Mouse (Mus musculus) thymus, postnatal 0 days (tissue): ENCODE data around the gene Ap1m1. TPM values are rescaled to one million over a fixed set of nuclear protein-coding genes. Genes with fewer than 3 reads are reported as not detected.
A peak's percentile ranks its signal among the peaks of the same experiment; 100 is the strongest.

Source experiments
- DNase-seq: peaks from one replicate; pipeline ENCODE4 v3.0.0-alpha.2; 2015; ENCODE audit warnings: low spot score
- polyA plus RNA-seq: library from polyadenylated mRNA; unstranded; fragments of >200 nt; fragmentation: Nextera tagmentation; extraction: Ambion mirVana; gene quantifications from 2 replicates; pipeline ENCODE4 v1.2.1, GENCODE M21; 2015

Gene Ap1m1
- 133 and 135 TPM in 2 replicates for polyA plus RNA-seq

- DNase-seq, result peak; percentile 99
Observed at GRCm38 (mm10) chr8:72239499-72240402, at the start of gene Ap1m1. Gene Ap1m1 (plus strand): TSS chr8:72240018.

DNA sequence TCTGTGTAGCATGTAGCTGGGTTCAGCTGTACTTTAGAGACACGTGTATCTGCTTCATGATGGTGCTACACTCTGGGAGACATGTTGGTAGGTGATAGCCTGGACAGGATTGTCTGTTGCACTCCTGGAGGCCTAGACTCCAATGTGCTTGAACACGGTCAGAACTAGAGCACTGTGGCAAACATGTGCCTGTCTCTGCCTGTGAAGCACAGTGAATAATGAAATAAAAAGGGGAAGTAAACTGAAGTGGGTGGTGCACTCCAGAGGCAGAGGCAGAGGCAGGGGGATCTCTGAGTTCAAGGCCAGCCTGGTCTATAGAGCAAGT lies 49.6 kb upstream of the Ap1m1 start:
- DNase-seq, result no peak

DNA sequence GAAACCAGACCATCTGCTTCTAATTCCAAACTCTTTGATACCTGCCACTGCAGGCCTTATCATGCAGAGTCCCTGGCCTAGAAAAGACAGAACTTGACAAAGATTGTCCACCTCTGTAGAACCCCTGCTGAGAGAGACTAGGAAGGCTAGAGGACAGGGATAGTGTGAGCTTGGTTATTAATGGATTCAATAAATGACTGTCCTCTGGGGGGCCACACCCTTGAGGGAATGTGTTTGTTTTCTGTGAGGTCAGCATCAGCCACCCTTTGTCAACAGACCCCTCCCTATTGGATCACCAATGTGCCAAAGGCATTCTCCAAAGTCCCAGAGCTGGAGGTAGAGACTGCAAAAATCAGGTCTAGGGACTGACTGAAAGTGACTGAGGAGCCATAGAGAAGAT lies 47.8 kb upstream of the Ap1m1 start:
- no peak for DNase-seq

- no peak for DNase-seq
Observed at GRCm38 (mm10) chr8:72197997-72198396, 41.8 kb upstream of the Ap1m1 start.

DNA sequence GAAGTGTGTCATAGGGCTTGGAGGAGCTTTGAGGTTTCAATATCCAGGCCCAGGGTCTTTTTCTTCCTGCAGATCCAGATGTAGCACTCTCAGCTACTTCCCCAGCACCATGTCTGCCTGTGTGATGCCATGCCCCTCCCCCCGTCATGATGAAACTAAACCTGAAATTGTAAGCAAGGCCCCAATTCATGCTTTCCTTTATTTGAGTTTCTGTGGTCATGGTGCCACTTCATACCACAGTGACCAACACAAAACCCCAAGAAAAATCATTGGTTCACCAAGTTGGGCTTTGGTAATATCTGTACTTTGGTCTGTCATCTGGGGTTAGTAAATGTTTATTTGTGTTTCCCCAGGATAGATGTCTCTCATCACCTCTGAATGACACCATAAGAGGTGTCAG lies 31.2 kb upstream of the Ap1m1 start:
- no peak for DNase-seq

DNA sequence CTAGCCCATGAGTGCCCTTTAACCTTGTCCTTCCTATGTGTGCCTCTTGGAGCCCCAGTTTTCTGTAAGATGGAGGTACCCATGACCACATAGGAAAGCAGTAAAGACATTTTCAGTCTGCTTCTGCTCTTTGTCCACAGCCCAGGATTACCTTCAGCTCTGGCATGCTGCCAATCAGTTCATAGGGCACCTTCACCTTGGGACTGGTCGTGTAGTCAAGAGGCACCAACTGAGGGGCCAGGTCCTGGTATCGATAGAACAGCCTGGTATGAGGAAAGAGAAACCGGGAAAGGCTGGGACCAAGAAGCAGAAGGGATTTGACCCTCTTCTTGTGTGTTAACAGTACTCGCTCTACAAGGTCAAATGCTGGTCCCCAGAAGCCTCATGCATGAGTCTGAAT lies 29.6 kb upstream of the Ap1m1 start:
- no peak for DNase-seq

DNA sequence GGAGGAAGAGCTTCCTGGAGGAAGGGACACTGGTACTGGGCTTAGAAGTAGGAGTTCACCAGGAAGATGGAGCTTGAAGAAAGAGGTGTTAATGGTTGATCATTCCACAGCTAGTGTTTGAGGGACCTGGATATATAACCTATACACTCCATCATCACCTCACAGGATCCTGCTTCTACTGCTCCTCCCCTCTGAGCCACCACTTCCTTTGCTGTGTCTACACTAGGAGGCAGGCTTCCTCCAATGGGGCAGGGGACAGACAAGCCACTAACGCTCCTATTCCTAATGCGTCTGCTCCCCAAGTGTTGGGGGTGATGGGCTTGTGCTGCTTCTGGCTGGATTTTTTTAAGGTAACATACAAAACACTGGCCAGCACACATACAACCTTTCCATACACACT lies 29.1 kb upstream of the Ap1m1 start:
- DNase-seq, result no peak

GRCm38 (mm10) chr8:72211846-72212245 lies 28.0 kb upstream of the Ap1m1 start:
- DNase-seq, result no peak

GRCm38 (mm10) chr8:72212751-72213150 lies 27.1 kb upstream of the Ap1m1 start, which contains the start of gene Cib3:
Gene Cib3 (minus strand): TSS chr8:72212837.
- DNase-seq, result no peak

DNA sequence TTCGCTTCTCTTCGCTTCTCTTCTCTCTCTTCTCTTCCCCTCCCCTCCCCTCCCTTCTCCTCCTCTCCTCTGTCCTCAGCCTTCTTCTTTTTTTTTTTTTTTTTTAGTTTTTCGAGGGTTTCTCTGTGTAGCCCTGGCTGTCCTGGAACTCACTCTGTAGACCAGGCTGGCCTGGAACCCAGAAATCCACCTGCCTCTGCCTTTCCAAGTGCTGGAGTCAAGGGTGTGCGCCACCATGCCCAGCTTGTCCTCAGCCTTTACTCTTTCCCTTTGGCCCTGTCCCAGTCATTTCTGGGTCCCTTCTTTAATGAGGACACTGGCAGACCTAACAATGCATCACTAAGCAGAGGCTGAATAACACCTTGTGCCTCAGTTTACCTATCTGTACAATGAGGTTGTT lies 26.3 kb upstream of the Ap1m1 start, which contains the start of gene Gm11034:
Gm11034 (minus strand) TSS at position 101 of the 400 bp plus-strand sequence.
- no peak for DNase-seq

DNA sequence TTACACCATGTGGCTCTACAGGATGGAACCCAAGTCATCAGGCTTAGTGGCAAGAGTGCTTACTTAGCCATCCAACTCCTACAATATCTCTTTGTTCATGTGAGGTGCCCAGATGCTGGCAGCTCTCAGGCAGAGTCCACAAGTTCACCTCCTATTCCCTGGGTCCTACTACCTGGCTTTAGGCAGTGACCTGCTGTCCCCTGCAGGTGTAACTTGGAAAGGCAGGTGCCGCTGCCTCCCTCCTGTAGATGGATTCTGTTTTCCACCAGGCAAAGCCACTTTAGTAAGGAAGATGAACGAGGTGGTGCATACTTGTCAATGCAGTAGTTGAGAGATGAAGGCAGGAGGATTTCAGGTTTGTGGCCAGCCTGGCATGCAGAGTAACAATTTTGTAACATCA lies 24.8 kb upstream of the Ap1m1 start:
- DNase-seq, result no peak

GRCm38 (mm10) chr8:72215871-72216270 lies 23.9 kb upstream of the Ap1m1 start:
- DNase-seq, result peak; percentile 47

GRCm38 (mm10) chr8:72218781-72219540 lies 20.9 kb upstream of the Ap1m1 start:
- no peak for DNase-seq

DNA sequence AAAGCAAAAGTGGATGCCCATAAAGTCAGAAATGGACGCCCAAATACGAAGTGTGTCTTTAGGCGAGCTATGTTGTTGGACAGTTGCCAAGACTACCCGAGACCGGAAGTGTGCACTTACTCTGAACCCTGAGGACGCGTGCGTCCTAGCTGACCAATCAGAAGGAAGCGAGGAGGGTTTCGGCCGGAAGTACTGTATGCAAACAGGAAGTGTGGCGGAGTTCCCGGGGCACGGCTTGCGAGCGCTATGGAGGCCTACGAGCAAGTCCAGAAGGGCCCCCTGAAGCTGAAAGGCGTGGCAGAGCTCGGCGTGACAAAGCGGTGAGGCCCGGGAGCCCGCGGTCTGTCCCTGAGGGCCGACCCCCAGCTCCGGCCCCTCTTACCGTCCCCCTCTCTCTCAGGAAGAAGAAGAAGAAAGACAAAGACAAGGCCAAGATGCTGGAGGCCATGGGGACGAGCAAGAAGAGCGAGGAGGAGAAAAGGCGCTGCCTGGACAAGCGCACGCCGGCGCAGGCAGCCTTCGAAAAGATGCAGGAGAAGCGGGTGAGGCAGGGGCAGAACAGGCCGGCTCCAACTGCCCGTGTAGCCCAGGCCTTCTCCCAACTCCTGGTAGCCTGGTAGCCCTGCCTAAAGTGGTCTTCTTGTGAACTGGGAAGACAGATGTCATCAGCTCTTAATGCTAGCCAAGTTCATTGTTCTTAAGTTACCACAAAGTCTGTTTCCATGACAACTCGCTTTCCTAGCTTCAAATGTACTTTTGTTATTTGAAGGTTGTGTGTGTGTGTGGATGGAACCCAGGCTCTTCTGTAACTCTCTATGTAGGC lies 20.1 kb upstream of the Ap1m1 start, which contains the start of gene Fam32a:
Fam32a (plus strand) TSS at position 190 of the 823 bp plus-strand sequence.
- DNase-seq, result peak; percentile 96

DNA sequence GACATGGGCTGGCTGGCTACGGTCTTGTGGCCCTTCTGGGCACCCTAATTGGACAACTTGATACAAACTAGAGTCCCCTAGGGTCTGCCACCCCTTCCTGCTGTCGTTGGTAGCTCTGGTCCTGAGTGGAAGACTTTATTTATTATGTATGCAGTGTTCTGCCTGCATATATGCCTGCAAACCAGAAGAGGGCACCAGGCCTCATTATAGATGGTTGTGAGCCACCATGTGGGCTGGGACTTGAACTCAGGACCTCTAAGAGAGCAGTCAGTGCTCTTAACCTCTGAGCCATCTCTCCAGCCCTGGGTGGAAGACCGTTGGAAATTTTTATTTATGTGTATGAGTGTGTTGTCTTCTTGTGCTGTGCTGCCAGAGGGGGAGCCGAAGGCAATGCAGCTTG lies 19.1 kb upstream of the Ap1m1 start:
- no peak for DNase-seq

DNA sequence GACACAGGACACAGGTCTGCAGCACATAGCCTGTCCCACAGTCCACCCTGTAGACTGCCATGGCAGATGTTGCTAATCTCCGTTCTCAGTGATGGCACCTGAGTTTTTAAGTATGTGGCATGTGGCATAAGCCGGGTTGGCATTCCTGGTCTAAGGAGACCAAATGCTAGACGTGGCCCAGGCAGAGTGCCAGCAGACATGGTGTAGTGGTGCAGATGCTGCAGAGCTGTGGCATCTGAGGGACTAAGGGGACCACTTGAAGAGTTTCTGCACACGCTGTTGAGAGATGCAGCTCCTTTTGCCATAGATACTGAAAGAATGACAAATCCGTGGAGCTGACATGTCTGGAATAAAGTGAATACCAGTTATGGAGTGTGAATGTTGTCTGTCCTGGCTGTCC lies 17.2 kb upstream of the Ap1m1 start:
- no peak for DNase-seq

DNA sequence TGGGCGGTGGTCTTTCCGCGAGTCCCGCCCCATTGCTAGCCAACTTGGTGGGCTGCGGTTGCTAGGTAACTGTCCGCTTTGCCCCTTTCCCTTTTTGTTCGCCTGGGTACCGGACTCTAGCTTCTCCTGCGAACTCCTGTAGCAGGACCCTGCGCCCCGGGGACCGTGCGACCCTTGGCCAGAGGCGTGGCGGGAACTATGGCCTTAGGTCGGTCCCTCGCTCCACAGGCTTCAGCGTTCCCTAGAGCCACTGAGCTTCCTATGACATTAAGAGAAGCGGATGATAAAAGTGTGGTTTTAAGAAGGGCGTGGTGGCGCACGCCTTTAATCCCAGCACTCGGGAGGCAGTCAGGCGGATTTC lies 565 bp downstream of the Ap1m1 start:
- no peak for DNase-seq

DNA sequence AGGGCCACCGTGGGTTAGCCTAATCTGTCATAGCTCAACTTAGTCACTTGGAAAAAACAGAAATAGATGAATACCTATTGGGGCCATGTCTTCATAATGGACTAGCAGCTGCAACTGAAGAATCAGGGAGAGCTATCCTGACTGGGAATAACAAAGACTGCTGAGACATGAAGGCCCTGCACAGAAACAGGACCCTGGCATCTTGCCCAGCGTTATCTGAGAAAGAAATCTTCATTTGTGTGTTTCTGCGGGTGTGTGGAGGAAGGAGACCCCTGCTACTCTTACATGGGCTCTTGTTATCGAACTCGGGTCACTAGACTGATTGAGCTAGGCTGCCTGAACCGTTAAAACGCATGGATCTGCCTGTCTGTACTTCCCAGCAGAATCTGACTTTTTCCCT lies 1.1 kb downstream of the Ap1m1 start:
- no peak for DNase-seq

GRCm38 (mm10) chr8:72242226-72242625 lies 2.4 kb downstream of the Ap1m1 start:
- no peak for DNase-seq

- no peak for DNase-seq
Observed at GRCm38 (mm10) chr8:72244610-72245009, 4.8 kb downstream of the Ap1m1 start.

- DNase-seq, result peak; percentile 52
Observed at GRCm38 (mm10) chr8:72257171-72257901, 17.5 kb downstream of the Ap1m1 start.
